Mouse (Mus musculus) lung, postnatal 36 days (tissue): ENCODE measurements around the gene Vps35l.

Source experiments
- DNase-seq: peaks from one replicate; pipeline ENCODE4 v3.0.0; 2022; ENCODE audit warnings: mixed read lengths

Gene Vps35l

GRCm38 (mm10) chr7:118824451-118824850, 84.4 kb downstream of the Vps35l start:
- DNase-seq, result no peak

GRCm38 (mm10) chr7:118827975-118828416, 88.0 kb downstream of the Vps35l start:
- peak; percentile 15 for DNase-seq

- DNase-seq, result no peak
These were observed 97.9 kb downstream of the Vps35l start for GRCm38 (mm10) chr7:118837901-118838300.

- DNase-seq, result no peak
These were observed 101.2 kb downstream of the Vps35l start for GRCm38 (mm10) chr7:118841030-118841745.

GRCm38 (mm10) chr7:118841796-118842195, 101.8 kb downstream of the Vps35l start:
- DNase-seq, result peak; percentile 10

GRCm38 (mm10) chr7:118842938-118843337, 102.9 kb downstream of the Vps35l start:
- no peak for DNase-seq

GRCm38 (mm10) chr7:118845141-118845540, 105.1 kb downstream of the Vps35l start:
- no peak for DNase-seq

- DNase-seq, result peak; percentile 71
These were observed 106.3 kb downstream of the Vps35l start for GRCm38 (mm10) chr7:118846329-118846728.

GRCm38 (mm10) chr7:118848796-118849195, 108.8 kb downstream of the Vps35l start:
- peak; percentile 66 for DNase-seq

- DNase-seq, result no peak
These were observed 109.7 kb downstream of the Vps35l start for GRCm38 (mm10) chr7:118849543-118850250.

- DNase-seq, result peak; percentile 34
These were observed 110.8 kb downstream of the Vps35l start for GRCm38 (mm10) chr7:118850676-118851290.

GRCm38 (mm10) chr7:118851571-118851970, 111.5 kb downstream of the Vps35l start:
- DNase-seq, result peak; percentile 60

GRCm38 (mm10) chr7:118852611-118853010, 112.6 kb downstream of the Vps35l start:
- no peak for DNase-seq

- no peak for DNase-seq
These were observed 114.6 kb downstream of the Vps35l start for GRCm38 (mm10) chr7:118854606-118855005.

GRCm38 (mm10) chr7:118855171-118855876, 115.3 kb downstream of the Vps35l start, which contains the start of gene Iqck:
Iqck (plus strand) TSS chr7:118855752.
- DNase-seq, result peak; percentile 93

GRCm38 (mm10) chr7:118855877-118856304, 115.9 kb downstream of the Vps35l start, which contains the start of gene Knop1:
Knop1 (minus strand) TSS chr7:118856254.
- peak; percentile 38 for DNase-seq

- no peak for DNase-seq
These were observed 118.6 kb downstream of the Vps35l start for GRCm38 (mm10) chr7:118858640-118859039.

- DNase-seq, result no peak
These were observed 125.3 kb downstream of the Vps35l start for GRCm38 (mm10) chr7:118865362-118865761.

- DNase-seq, result no peak
These were observed 139.5 kb downstream of the Vps35l start for GRCm38 (mm10) chr7:118879466-118880029.

GRCm38 (mm10) chr7:118883957-118884356, 143.9 kb downstream of the Vps35l start:
- DNase-seq, result no peak

- DNase-seq, result no peak
These were observed 144.9 kb downstream of the Vps35l start for GRCm38 (mm10) chr7:118884969-118885368.

- DNase-seq, result peak; percentile 50
These were observed 147.5 kb downstream of the Vps35l start for GRCm38 (mm10) chr7:118887303-118888055.
